Mouse (Mus musculus) cortical plate, adult 2 months (tissue): ENCODE data around the gene 4933406M09Rik.

Experiments
- CTCF ChIP-seq: fragments of 200-500 bp; IDR thresholded peaks from 2 replicates; pipeline ENCODE4 v1.5.1; 2011; ENCODE audit warnings: mild to moderate bottlenecking, control low read depth, low read length; ENCODE audit not compliant: insufficient read depth; ENCODE audit errors: extremely low read depth
- POLR2A ChIP-seq: fragments of 200-500 bp; IDR thresholded peaks from 2 replicates; pipeline ENCODE4 v1.6.1; 2011; ENCODE audit warnings: mild to moderate bottlenecking, low read length, control low read depth; ENCODE audit not compliant: insufficient read depth; ENCODE audit errors: extremely low read depth

GRCm38 (mm10) chr1:134423911-134424310, 38.2 kb downstream of the 4933406M09Rik start:
- no peak for TF ChIP-seq CTCF
- TF ChIP-seq POLR2A, result no peak
